Mouse (Mus musculus) MEL (cell line): ENCODE measurements around the gene Arhgap23.

Experiments
- CTCF ChIP-seq, 3 experiments: IDR thresholded peaks in 2 of 3; conservative IDR thresholded peaks in 1 of 3; 2 replicates each; pipeline ENCODE4 v1.5.1; 2011 to 2012; ENCODE audit warnings: low read length in 3 of 3, low read depth in 2 of 3, mild to moderate bottlenecking in 2 of 3, improper control_type of control experiment in 1 of 3, inconsistent platforms in 1 of 3, mixed read lengths in 1 of 3, moderate library complexity in 1 of 3; ENCODE audit not compliant: control insufficient read depth in 1 of 3, insufficient read depth in 1 of 3, poor library complexity in 1 of 3, severe bottlenecking in 1 of 3
- E2F4 ChIP-seq: IDR thresholded peaks from 2 replicates; pipeline ENCODE4 v1.6.1; 2011; ENCODE audit warnings: low read depth, low read length, improper control_type of control experiment, borderline replicate concordance
- EP300 ChIP-seq, 2 experiments: IDR thresholded peaks; 2 replicates each; pipeline ENCODE4 v1.6.1; 2011; ENCODE audit warnings: improper control_type of control experiment in 2 of 2, low read length in 2 of 2, low read depth in 1 of 2, mild to moderate bottlenecking in 1 of 2
- JUND ChIP-seq: IDR thresholded peaks from 2 replicates; pipeline ENCODE4 v1.6.1; 2011; ENCODE audit warnings: low read depth, mild to moderate bottlenecking, improper control_type of control experiment, low read length
- MAFK ChIP-seq: IDR thresholded peaks from 2 replicates; pipeline ENCODE4 v1.6.1; 2011; ENCODE audit warnings: low read depth, mild to moderate bottlenecking, low read length, improper control_type of control experiment, borderline replicate concordance
- POLR2A ChIP-seq, 2 experiments: IDR thresholded peaks; 2 replicates each; pipeline ENCODE4 v1.6.1; 2011 to 2012; ENCODE audit warnings: low read length in 2 of 2, mild to moderate bottlenecking in 2 of 2, control low read depth in 1 of 2, improper control_type of control experiment in 1 of 2, low read depth in 1 of 2, moderate library complexity in 1 of 2; ENCODE audit not compliant: control insufficient read depth in 1 of 2, insufficient read depth in 1 of 2, poor library complexity in 1 of 2
- POLR2AphosphoS2 ChIP-seq: IDR thresholded peaks from 2 replicates; pipeline ENCODE4 v1.6.1; 2011; ENCODE audit warnings: low read length, improper control_type of control experiment
- POLR2AphosphoS5 ChIP-seq: IDR thresholded peaks from 2 replicates; pipeline ENCODE4 v1.6.1; 2012; ENCODE audit warnings: low read depth, borderline replicate concordance, mild to moderate bottlenecking, inconsistent platforms, low read length, moderate library complexity, mixed read lengths
- SIN3A ChIP-seq: IDR thresholded peaks from 2 replicates; pipeline ENCODE4 v1.6.1; 2012; ENCODE audit warnings: low read length, improper control_type of control experiment, inconsistent platforms
- TBP ChIP-seq: IDR thresholded peaks from 2 replicates; pipeline ENCODE4 v1.8.0; 2011; ENCODE audit warnings: low read depth, low read length, improper control_type of control experiment
- UBTF ChIP-seq: IDR thresholded peaks from 2 replicates; pipeline ENCODE4 v1.6.1; 2012; ENCODE audit warnings: low read depth, mild to moderate bottlenecking, inconsistent platforms, low read length, improper control_type of control experiment, moderate library complexity, borderline replicate concordance; ENCODE audit not compliant: insufficient read depth
- ZMIZ1 ChIP-seq: IDR thresholded peaks from 2 replicates; pipeline ENCODE4 v1.6.1; 2012; ENCODE audit warnings: low read depth, mild to moderate bottlenecking, inconsistent platforms, low read length, improper control_type of control experiment, moderate library complexity

DNA sequence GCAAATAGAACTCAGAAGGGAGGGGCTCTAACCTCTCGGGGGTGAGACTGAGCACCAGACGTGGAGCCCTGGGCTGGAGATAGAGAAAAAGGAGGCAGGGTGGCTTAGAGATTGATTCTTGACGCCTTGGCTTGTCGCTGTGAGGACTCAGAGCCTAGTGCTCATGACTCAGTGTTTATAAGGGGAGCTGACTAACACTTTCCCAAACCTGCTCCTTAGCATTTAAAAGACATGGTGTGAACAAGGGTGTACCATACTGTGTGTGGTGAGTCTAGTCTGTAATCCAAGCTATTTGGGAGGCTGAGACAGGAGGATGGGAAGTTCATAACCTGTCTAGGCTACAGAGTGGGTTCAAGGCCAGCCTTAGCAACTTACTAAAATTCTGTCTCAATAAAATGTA, 41.8 kb downstream of the Arhgap23 start:
- TF ChIP-seq UBTF: no peak
- TF ChIP-seq EP300 (IDR thresholded peaks at IDR 0.05; ENCODE audit: low read depth in 1 of 2, low read length in 2 of 2): no peak
- TF ChIP-seq TBP: no peak
- no peak for TF ChIP-seq POLR2A (IDR thresholded peaks at IDR 0.05; ENCODE audit: control insufficient read depth in 1 of 2, insufficient read depth in 1 of 2, low read depth in 1 of 2, low read length in 2 of 2, poor library complexity in 1 of 2)
- no peak for TF ChIP-seq CTCF (IDR thresholded peaks at IDR 0.05 in 2 of 3, conservative IDR thresholded peaks at IDR 0.05 in 1 of 3; ENCODE audit: control insufficient read depth in 1 of 3, insufficient read depth in 1 of 3, low read depth in 2 of 3, low read length in 3 of 3, poor library complexity in 1 of 3, severe bottlenecking in 1 of 3)
- TF ChIP-seq POLR2AphosphoS2: no peak
- no peak for TF ChIP-seq JUND
- TF ChIP-seq ZMIZ1: no peak
- TF ChIP-seq SIN3A: no peak
- no peak for TF ChIP-seq POLR2AphosphoS5
- TF ChIP-seq MAFK: no peak
- TF ChIP-seq E2F4: no peak
